Mouse (Mus musculus): Measurements from ENCODE around the gene Sebox. TPM values are rescaled to one million over a fixed set of nuclear protein-coding genes. Genes with fewer than 3 reads are reported as not detected.

Sebox gene
- total RNA-seq, 2 experiments from 2014 or later = not detected

- intact Hi-C loops (cut with DNase I; ENCODE audit: low total_unique reads) = no loop called here
- no peak for DNase-seq
Observed at GRCm38 (mm10) chr11:78497071-78497541, 6.1 kb upstream of the Sebox start.

- DNase-seq = peak; percentile 93
- intact Hi-C loops (cut with DNase I; ENCODE audit: low total_unique reads) = no loop called here
Observed at GRCm38 (mm10) chr11:78497544-78498522, 5.4 kb upstream of the Sebox start, which contains the start of gene Sarm1. Sarm1 (minus strand) TSS chr11:78497754.

GRCm38 (mm10) chr11:78499004-78499403 lies 4.2 kb upstream of the Sebox start, which contains the start of gene Vtn:
Vtn (plus strand) TSS chr11:78499091.
- DNase-seq = peak; percentile 66
- intact Hi-C loops (cut with DNase I; ENCODE audit: low total_unique reads) = no loop called here

- DNase-seq = no peak
- intact Hi-C loops (cut with DNase I; ENCODE audit: low total_unique reads) = no loop called here
Observed at GRCm38 (mm10) chr11:78499543-78499942, 3.7 kb upstream of the Sebox start.

- no peak for DNase-seq
- intact Hi-C loops (cut with DNase I; ENCODE audit: low total_unique reads) = no loop called here
Observed at GRCm38 (mm10) chr11:78500623-78501202, 2.5 kb upstream of the Sebox start.

- intact Hi-C loops (cut with DNase I; ENCODE audit: low total_unique reads) = no loop called here
Observed at GRCm38 (mm10) chr11:78501529-78501928, 1.7 kb upstream of the Sebox start.

GRCm38 (mm10) chr11:78505430-78505829 lies 2.2 kb downstream of the Sebox start:
- intact Hi-C loops (cut with DNase I; ENCODE audit: low total_unique reads) = no loop called here

More at GRCm38 (mm10) chr11:78501529-78501928, 1.7 kb upstream of the Sebox start:
- no peak for DNase-seq

GRCm38 (mm10) chr11:78509148-78509547 lies 5.9 kb downstream of the Sebox start:
- DNase-seq = no peak
- intact Hi-C loops (cut with DNase I; ENCODE audit: low total_unique reads) = no loop called here

More at GRCm38 (mm10) chr11:78505430-78505829, 2.2 kb downstream of the Sebox start:
- no peak for DNase-seq

- peak; percentile 92 for DNase-seq
- intact Hi-C loops (cut with DNase I; ENCODE audit: low total_unique reads) = no loop called here
Observed at GRCm38 (mm10) chr11:78512025-78512957, 9.0 kb downstream of the Sebox start, which contains the start of the genes Tmem199 and Poldip2. Tmem199 (minus strand) TSS chr11:78512172. Poldip2 (plus strand) TSS chr11:78512193.

GRCm38 (mm10) chr11:78513106-78513790 lies 10.0 kb downstream of the Sebox start:
- intact Hi-C loops (cut with DNase I; ENCODE audit: low total_unique reads) = no loop called here
- no peak for DNase-seq

GRCm38 (mm10) chr11:78515549-78516325 lies 12.5 kb downstream of the Sebox start:
- intact Hi-C loops (cut with DNase I; ENCODE audit: low total_unique reads) = no loop called here
- DNase-seq = no peak

- intact Hi-C loops (cut with DNase I; ENCODE audit: low total_unique reads) = no loop called here
- no peak for DNase-seq
Observed at GRCm38 (mm10) chr11:78518931-78519330, 15.7 kb downstream of the Sebox start.

- no peak for DNase-seq
- intact Hi-C loops (cut with DNase I; ENCODE audit: low total_unique reads) = no loop called here
Observed at GRCm38 (mm10) chr11:78521880-78522279, 18.6 kb downstream of the Sebox start.

GRCm38 (mm10) chr11:78522481-78522997 lies 19.3 kb downstream of the Sebox start:
- intact Hi-C loops (cut with DNase I; ENCODE audit: low total_unique reads) = no loop called here

GRCm38 (mm10) chr11:78523241-78523955 lies 20.2 kb downstream of the Sebox start:
- DNase-seq = no peak
- intact Hi-C loops (cut with DNase I; ENCODE audit: low total_unique reads) = no loop called here

More at GRCm38 (mm10) chr11:78522481-78522997, 19.3 kb downstream of the Sebox start:
- no peak for DNase-seq

GRCm38 (mm10) chr11:78524838-78525237 lies 21.6 kb downstream of the Sebox start:
- intact Hi-C loops (cut with DNase I; ENCODE audit: low total_unique reads) = no loop called here

GRCm38 (mm10) chr11:78528714-78529113 lies 25.5 kb downstream of the Sebox start:
- intact Hi-C loops (cut with DNase I; ENCODE audit: low total_unique reads) = no loop called here
- no peak for DNase-seq

More at GRCm38 (mm10) chr11:78524838-78525237, 21.6 kb downstream of the Sebox start:
- DNase-seq = no peak

Measured in gastrocnemius, postnatal 14 days (tissue).